Comparison of ENCODE assay signal across 13 mouse cellular contexts in the genomic region with DNA sequence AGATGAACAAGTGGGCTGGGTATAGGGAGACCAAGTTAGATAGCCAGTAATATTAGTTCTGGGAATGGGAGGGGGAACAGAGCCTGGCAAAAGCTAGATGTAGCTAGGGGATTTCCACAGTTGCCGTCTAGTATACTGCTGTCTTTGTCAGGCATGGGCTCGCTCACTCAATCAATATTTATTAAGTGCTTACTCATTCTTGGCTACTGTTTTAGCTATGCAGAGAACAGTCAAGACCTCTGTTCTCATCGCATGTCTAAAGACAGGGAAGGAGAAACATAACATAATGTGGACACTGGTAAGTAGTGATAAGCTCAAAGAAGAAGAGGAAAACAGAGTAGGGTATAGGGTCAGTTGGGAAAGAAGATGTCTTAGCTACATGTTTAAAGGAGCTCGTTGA.
DNase-seq lines count a peak whose midpoint lies in the region; ATAC-seq and TF ChIP-seq lines count a peak whose summit lies in the region.
"Had no signal": no experiment of that assay in that cellular context is flagged by ENCODE, and none has a peak within 500 bp of the region (broad histone marks: within the 10 kb centered on the region; RNA-seq: fewer than 3 reads in every experiment).

No protein-coding gene starts in this region.

- intact Hi-C loops in gastrocnemius, adult 2 months (cut with DNase I), result no loop called here
- intact Hi-C loops in gastrocnemius, postnatal 14 days (cut with DNase I; ENCODE audit: low total_unique reads), result no loop called here
- intact Hi-C loops in heart, postnatal 36 days (cut with DNase I), result no loop called here

- peak overlapping the region; percentile 51 for H3K27ac ChIP-seq in gastrocnemius, adult 2 months
- H3K27ac ChIP-seq in midbrain, embryonic 10.5 days (replicated peaks), result peak overlapping the region; percentile 82
- H3K27ac ChIP-seq in midbrain, embryonic 16.5 days (ENCODE audit: low read length), result no peak overlapping the region
- H3K27ac ChIP-seq in forebrain, postnatal 0 days (ENCODE audit: low read depth, low read length), result peak overlapping the region; percentile 62
- no peak overlapping the region for H3K27ac ChIP-seq in stomach, postnatal 0 days (replicated peaks)
- H3K27ac ChIP-seq: liver, embryonic 13.5 days had no signal

- TF ChIP-seq EP300 in stomach, postnatal 0 days (optimal IDR thresholded peaks at IDR 0.05), result no peak

- no peak for DNase-seq in gastrocnemius, adult 2 months
- no peak for DNase-seq in gastrocnemius, postnatal 14 days
- no peak for DNase-seq in midbrain, embryonic 10.5 days (ENCODE audit: low spot score)
- DNase-seq in forebrain, postnatal 0 days, result no peak
- no peak for DNase-seq in stomach, postnatal 0 days (ENCODE audit: low spot score)
- DNase-seq in heart, postnatal 36 days, result no peak
- no peak for DNase-seq in spleen, postnatal 36 days (ENCODE audit: low spot score in 2 of 2)
- DNase-seq: adrenal gland, postnatal 14 days; kidney, adult 11 months; kidney, postnatal 14 days; liver, embryonic 13.5 days; right cerebral cortex, postnatal 4 days had no signal

- ATAC-seq in midbrain, embryonic 16.5 days, result no peak
- ATAC-seq in forebrain, postnatal 0 days, result no peak
- ATAC-seq in stomach, postnatal 0 days (ENCODE audit: low FRiP score, low TSS enrichment), result peak; percentile 81

- peaks cover 25% of the 10 kb centered on the region for H3K4me1 ChIP-seq in midbrain, embryonic 10.5 days
- H3K4me1 ChIP-seq in midbrain, embryonic 16.5 days (ENCODE audit: control insufficient read depth, insufficient read depth, low read length), result peaks cover 6% of the 10 kb centered on the region
- 0 out of 2 replicates have a peak, but pooled peaks cover 4% of the 10 kb centered on the region for H3K4me1 ChIP-seq in forebrain, postnatal 0 days (ENCODE audit: insufficient read depth)
- H3K4me1 ChIP-seq in stomach, postnatal 0 days (replicated peaks; ENCODE audit: control insufficient read depth, insufficient read depth), result no peaks in the 10 kb centered on the region; the same call in 1 of the 2 replicates
- H3K4me1 ChIP-seq: liver, embryonic 13.5 days had no signal

- peaks cover 17% of the 10 kb centered on the region for H3K9me3 ChIP-seq in midbrain, embryonic 10.5 days (replicated peaks)
- H3K9me3 ChIP-seq in midbrain, embryonic 16.5 days (replicated peaks; ENCODE audit: control insufficient read depth, low read length, poor library complexity, severe bottlenecking), result no peaks in the 10 kb centered on the region
- no peaks in the 10 kb centered on the region for H3K9me3 ChIP-seq in forebrain, postnatal 0 days (ENCODE audit: low read length)
- no peaks in the 10 kb centered on the region for H3K9me3 ChIP-seq in stomach, postnatal 0 days (ENCODE audit: control insufficient read depth, low read length)
- H3K9me3 ChIP-seq: liver, embryonic 13.5 days had no signal

- H3K4me2 ChIP-seq in midbrain, embryonic 16.5 days (ENCODE audit: low read length), result no peak overlapping the region
- H3K4me2 ChIP-seq in forebrain, postnatal 0 days (ENCODE audit: low read depth), result no peak overlapping the region
- no peak overlapping the region for H3K4me2 ChIP-seq in stomach, postnatal 0 days (replicated peaks; ENCODE audit: low read depth)
- H3K4me2 ChIP-seq: liver, embryonic 13.5 days had no signal

- no peak overlapping the region for H3K9ac ChIP-seq in midbrain, embryonic 16.5 days (ENCODE audit: low read depth, low read length)
- H3K9ac ChIP-seq in forebrain, postnatal 0 days, result no peak overlapping the region
- no peak overlapping the region for H3K9ac ChIP-seq in stomach, postnatal 0 days (ENCODE audit: low read length)
- H3K9ac ChIP-seq: liver, embryonic 13.5 days had no signal

- 75% methylated on average over 4 of the region's 4 CpGs for WGBS in midbrain, embryonic 10.5 days
- WGBS in midbrain, embryonic 16.5 days, result 68% methylated on average over 4 of the region's 4 CpGs
- 58% methylated on average over 4 of the region's 4 CpGs for WGBS in forebrain, postnatal 0 days
- 47% methylated on average over 4 of the region's 4 CpGs for WGBS in stomach, postnatal 0 days

- H3K27me3 ChIP-seq in midbrain, embryonic 10.5 days (ENCODE audit: low read depth, poor library complexity, severe bottlenecking), result no peaks in the 10 kb centered on the region
- H3K27me3 ChIP-seq in midbrain, embryonic 16.5 days (ENCODE audit: control insufficient read depth, insufficient read depth, low read depth, low read length), result no peaks in the 10 kb centered on the region
- no peaks in the 10 kb centered on the region for H3K27me3 ChIP-seq in forebrain, postnatal 0 days (ENCODE audit: insufficient read depth, low read length)
- H3K27me3 ChIP-seq in stomach, postnatal 0 days (ENCODE audit: control insufficient read depth, insufficient read depth, low read length), result no peaks in the 10 kb centered on the region
- H3K27me3 ChIP-seq: liver, embryonic 13.5 days had no signal

- 0 out of 2 replicates have a peak, but pooled peaks cover 6% of the 10 kb centered on the region for H3K36me3 ChIP-seq in midbrain, embryonic 10.5 days
- no peaks in the 10 kb centered on the region for H3K36me3 ChIP-seq in midbrain, embryonic 16.5 days (ENCODE audit: control insufficient read depth, insufficient read depth, low read length)
- no peaks in the 10 kb centered on the region for H3K36me3 ChIP-seq in forebrain, postnatal 0 days (ENCODE audit: insufficient read depth)
- H3K36me3 ChIP-seq in stomach, postnatal 0 days (ENCODE audit: control insufficient read depth, insufficient read depth, low read length), result no peaks in the 10 kb centered on the region
- H3K36me3 ChIP-seq: liver, embryonic 13.5 days had no signal

- TF ChIP-seq CTCF in gastrocnemius, adult 2 months (IDR thresholded peaks at IDR 0.05), result no peak
- no peak for TF ChIP-seq CTCF in forebrain, postnatal 0 days (IDR thresholded peaks at IDR 0.05; ENCODE audit: low read depth)
- no peak for TF ChIP-seq CTCF in stomach, postnatal 0 days (IDR thresholded peaks at IDR 0.05; ENCODE audit: low read depth)

- no peak overlapping the region for H3K4me3 ChIP-seq in gastrocnemius, adult 2 months
- H3K4me3 ChIP-seq in midbrain, embryonic 10.5 days, result no peak overlapping the region
- no peak overlapping the region for H3K4me3 ChIP-seq in midbrain, embryonic 16.5 days (ENCODE audit: low read depth, low read length)
- no peak overlapping the region for H3K4me3 ChIP-seq in forebrain, postnatal 0 days (ENCODE audit: low read depth, low read length)
- H3K4me3 ChIP-seq in stomach, postnatal 0 days (ENCODE audit: low read depth, low read length), result no peak overlapping the region
- H3K4me3 ChIP-seq: liver, embryonic 13.5 days had no signal

Comparison
In these comparisons a context has a peak if more than half of its experiments do, and no peak if none do; other contexts are left out.
1. H3K27ac ChIP-seq: peak in gastrocnemius, adult 2 months (single experiment), midbrain, embryonic 10.5 days (single experiment) and forebrain, postnatal 0 days (single experiment); none in midbrain, embryonic 16.5 days (single experiment) and stomach, postnatal 0 days (single experiment).